Mouse (Mus musculus): ENCODE results near the gene Bsn. TPM values are rescaled to one million over a fixed set of nuclear protein-coding genes. Genes with fewer than 3 reads are reported as not detected.

The Bsn gene
- polyA plus RNA-seq, 1 experiment from 2014 or later = 1.7 TPM

DNA sequence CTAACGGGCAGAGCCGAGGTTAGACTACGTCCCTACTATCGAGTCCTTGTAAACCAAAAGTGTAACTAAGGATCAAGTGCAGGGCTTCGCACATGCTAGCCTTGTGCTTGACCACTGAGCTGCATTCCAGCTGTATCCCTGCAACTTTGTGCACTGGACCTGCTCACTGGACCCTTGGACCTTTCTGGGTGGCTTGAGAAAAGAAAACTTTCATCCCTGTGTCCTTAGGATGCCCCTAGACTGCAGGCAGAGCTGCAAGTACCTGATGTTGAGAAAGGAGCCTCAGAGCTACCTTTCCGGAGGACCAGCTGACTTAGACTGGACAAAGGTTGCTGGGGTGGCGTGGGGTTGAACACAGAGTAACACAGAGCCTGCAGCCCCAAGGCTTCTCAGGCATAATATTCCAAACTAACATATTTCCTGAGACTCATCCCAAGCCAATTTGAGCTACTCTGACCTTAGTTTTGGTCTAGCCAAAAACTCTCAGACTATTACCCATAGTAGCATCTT is 99.5 kb downstream of the Bsn start:
- Histone ChIP-seq H3K36me3 (replicated peaks) (peaks cover 74% of the 10 kb centered on the region), H3K27ac (replicated peaks) (no peak overlapping the region)
- WGBS = 94% methylated on average over 7 of the region's 7 CpGs

DNA sequence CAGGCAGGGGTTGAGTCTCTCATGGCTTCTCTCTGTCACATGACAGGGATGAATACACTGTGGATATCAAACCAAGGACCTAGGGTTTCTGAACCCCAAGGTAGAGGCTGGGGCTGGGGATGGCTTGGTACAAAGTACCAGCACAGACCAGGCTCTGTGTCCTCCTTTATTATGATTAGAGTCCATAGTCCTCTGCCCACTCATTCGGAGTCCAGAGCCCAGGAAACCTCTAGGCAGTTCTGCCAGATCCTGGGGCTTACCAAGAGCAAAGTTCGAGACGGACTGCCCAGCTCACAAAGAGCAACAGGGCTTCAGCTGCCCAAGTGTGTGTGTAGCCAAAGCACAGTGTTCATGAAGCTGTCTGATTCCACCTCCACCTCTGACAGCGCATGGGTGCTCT is 104.9 kb downstream of the Bsn start:
- Histone ChIP-seq H3K4me1 (peaks cover 25% of the 10 kb centered on the region), H3K36me3 (replicated peaks) (peaks cover 67% of the 10 kb centered on the region), H3K4me3 (no peak overlapping the region), H3K9me3 (no peaks in the 10 kb centered on the region), H3K27me3 (replicated peaks; ENCODE audit: low read depth, poor library complexity, severe bottlenecking) (peaks cover 46% of the 10 kb centered on the region), H3K27ac (replicated peaks) (no peak overlapping the region)
- 91% methylated on average over 4 of the region's 4 CpGs for WGBS
- no peak for DNase-seq (ENCODE audit: low spot score)

More for the DNA sequence above, 99.5 kb downstream of the Bsn start:
- Histone ChIP-seq H3K27me3 (replicated peaks; ENCODE audit: low read depth, poor library complexity, severe bottlenecking) (no peaks in the 10 kb centered on the region), H3K9me3 (no peaks in the 10 kb centered on the region), H3K4me3 (no peak overlapping the region), H3K4me1 (peaks cover 31% of the 10 kb centered on the region)
- DNase-seq (ENCODE audit: low spot score) = no peak

DNA sequence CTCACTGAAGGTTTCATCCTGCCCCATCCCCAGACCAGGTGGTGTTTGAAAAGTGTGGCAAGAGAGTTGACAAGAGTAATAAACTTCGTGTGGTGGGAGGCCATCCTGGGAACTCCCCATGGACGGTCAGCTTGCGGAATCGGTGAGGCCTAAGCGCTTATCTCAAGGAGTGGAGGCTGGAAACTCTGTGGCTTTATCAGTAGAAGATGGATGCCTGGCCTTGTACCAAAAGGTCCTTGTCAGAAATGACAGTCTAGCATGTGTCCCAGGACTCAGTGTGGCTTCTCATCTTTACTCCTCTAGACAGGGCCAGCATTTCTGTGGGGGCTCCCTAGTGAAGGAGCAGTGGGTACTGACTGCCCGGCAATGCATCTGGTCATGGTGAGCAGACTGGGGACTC is 106.6 kb downstream of the Bsn start:
- Histone ChIP-seq H3K27ac (replicated peaks) (no peak overlapping the region), H3K9me3 (no peaks in the 10 kb centered on the region), H3K27me3 (replicated peaks; ENCODE audit: low read depth, poor library complexity, severe bottlenecking) (peaks cover 53% of the 10 kb centered on the region), H3K36me3 (replicated peaks) (peaks cover 50% of the 10 kb centered on the region), H3K4me3 (no peak overlapping the region), H3K4me1 (peaks cover 40% of the 10 kb centered on the region)
- no peak for DNase-seq (ENCODE audit: low spot score)
- WGBS = 88% methylated on average over 6 of the region's 6 CpGs

DNA sequence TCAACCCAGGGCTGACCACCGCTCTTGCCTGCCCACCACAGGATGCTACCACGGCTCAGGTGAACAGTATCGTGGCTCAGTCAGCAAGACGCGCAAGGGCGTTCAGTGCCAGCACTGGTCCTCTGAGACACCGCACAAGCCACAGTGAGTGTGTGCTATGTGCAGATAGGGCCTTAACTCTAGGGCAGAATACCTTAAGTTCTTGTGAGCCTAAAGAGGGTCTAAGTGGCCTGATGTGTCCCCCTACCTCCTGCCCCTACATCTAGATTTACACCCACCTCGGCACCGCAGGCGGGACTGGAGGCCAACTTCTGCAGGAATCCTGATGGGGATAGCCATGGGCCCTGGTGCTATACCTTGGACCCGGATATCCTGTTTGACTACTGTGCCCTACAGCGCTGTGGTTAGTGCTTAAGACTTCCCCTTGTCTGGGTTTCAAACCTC is 107.2 kb downstream of the Bsn start, which contains the start of gene Rnf123:
Rnf123 (minus strand) TSS at position 359 of the 444 bp plus-strand sequence.
- Histone ChIP-seq H3K27me3 (replicated peaks; ENCODE audit: low read depth, poor library complexity, severe bottlenecking) (peaks cover 53% of the 10 kb centered on the region), H3K4me1 (peaks cover 45% of the 10 kb centered on the region), H3K9me3 (no peaks in the 10 kb centered on the region), H3K27ac (replicated peaks) (no peak within 1 kb of the TSS; the same call in 1 of the 2 replicates), H3K36me3 (replicated peaks) (peaks cover 44% of the 10 kb centered on the region), H3K4me3 (peak within 1 kb of the TSS; percentile 39)
- 33% methylated on average over 12 of the region's 12 CpGs for WGBS
- no peak for DNase-seq (ENCODE audit: low spot score)

DNA sequence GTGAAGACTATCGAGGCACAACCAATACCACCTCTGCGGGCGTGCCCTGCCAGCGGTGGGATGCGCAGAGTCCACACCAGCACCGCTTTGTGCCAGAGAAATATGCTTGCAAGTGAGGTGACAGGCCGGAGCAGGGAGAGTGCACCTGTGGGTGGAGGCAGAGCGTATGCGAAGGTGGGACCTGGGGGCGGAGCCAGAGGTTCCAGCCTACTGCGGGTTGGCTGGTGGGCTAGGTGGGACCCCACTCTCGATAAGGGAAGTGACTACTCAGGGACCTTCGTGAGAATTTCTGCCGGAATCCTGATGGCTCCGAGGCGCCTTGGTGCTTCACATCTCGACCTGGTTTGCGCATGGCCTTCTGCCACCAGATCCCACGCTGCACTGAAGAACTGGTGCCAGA is 107.6 kb downstream of the Bsn start:
- peak; percentile 30 for DNase-seq (ENCODE audit: low spot score)
- H3K27me3 ChIP-seq (replicated peaks; ENCODE audit: low read depth, poor library complexity, severe bottlenecking) = peaks cover 53% of the 10 kb centered on the region
- H3K36me3 ChIP-seq (replicated peaks) = peaks cover 39% of the 10 kb centered on the region
- WGBS = 6% methylated on average over 19 of the region's 19 CpGs
- H3K9me3 ChIP-seq = no peaks in the 10 kb centered on the region
- H3K4me1 ChIP-seq = peaks cover 50% of the 10 kb centered on the region
- H3K27ac ChIP-seq (replicated peaks) = no peak overlapping the region
- H3K4me3 ChIP-seq = peak overlapping the region; percentile 39

DNA sequence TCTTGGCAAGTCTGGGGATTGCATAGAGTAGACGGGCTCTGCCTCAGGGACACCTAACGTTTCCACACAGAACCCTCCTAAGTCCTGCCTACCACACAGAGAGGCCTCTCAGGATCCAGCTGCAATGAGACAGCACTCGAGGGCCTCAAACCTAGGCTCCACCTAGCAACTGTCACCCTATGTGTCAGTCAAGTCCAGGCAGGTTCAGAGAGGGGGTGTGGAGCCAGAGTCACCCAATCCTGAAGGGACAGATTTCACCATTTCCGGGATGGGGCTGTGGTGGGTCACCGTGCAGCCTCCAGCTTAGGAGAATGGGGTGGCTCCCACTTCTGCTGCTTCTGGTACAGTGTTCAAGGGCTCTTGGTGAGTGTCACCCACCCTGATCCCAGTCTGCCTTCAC is 110.0 kb downstream of the Bsn start, which contains the start of gene Mst1:
Mst1 (plus strand) TSS at position 269 of the 400 bp plus-strand sequence.
- H3K36me3 ChIP-seq (replicated peaks) = peaks cover 18% of the 10 kb centered on the region
- 79% methylated on average over 5 of the region's 5 CpGs for WGBS
- no peaks in the 10 kb centered on the region for H3K9me3 ChIP-seq
- no peak for DNase-seq (ENCODE audit: low spot score)
- peaks cover 53% of the 10 kb centered on the region for H3K27me3 ChIP-seq (replicated peaks; ENCODE audit: low read depth, poor library complexity, severe bottlenecking)
- peak within 1 kb of the TSS; percentile 90 for H3K4me3 ChIP-seq
- peak within 1 kb of the TSS; percentile 91 for H3K27ac ChIP-seq (replicated peaks)
- H3K4me1 ChIP-seq = peaks cover 51% of the 10 kb centered on the region

DNA sequence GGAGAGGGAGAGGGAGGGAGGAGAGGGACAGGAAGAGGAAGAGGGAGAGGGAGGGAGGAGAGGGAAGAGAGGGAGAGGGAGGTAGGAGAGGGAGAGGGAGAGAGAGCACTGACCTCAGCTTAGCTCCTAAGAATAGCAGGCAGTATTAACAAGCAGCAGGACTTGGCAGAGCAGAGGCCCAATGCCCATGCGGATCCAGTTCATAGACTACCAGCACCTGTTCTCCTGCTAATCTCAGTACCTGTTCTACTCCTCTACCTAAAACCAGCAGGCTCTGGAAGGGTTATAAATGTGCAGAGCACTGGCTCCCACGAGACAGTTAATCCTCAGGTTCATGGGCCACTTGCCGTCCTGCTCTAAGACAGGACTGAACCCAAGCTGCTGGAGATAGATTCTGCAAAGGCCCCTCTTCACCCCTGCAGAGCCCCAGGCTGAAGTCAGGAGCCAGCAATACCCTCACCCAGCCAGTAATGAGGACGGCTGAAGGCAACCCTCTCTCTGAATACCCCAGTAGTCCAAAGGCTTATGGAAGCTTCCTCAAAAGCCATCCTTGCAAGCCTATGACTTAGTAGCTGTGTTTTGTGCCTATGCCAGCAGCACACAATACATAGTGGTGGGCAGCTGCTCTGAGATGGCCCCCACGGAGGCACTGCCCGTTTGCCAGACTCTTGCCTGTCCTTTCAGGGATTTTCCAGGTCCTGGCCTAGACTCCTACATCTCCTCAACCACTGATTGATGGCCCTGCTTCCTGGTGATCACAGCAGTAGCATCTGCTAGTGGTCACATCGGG is 116.8 kb downstream of the Bsn start:
- Histone ChIP-seq H3K4me3 (no peak overlapping the region), H3K9me3 (no peaks in the 10 kb centered on the region), H3K36me3 (replicated peaks) (peaks cover 48% of the 10 kb centered on the region), H3K27me3 (replicated peaks; ENCODE audit: low read depth, poor library complexity, severe bottlenecking) (no peaks in the 10 kb centered on the region), H3K27ac (replicated peaks) (no peak overlapping the region), H3K4me1 (peaks cover 19% of the 10 kb centered on the region)
- no peak for DNase-seq (ENCODE audit: low spot score)
- 61% methylated on average over 7 of the region's 7 CpGs for WGBS

DNA sequence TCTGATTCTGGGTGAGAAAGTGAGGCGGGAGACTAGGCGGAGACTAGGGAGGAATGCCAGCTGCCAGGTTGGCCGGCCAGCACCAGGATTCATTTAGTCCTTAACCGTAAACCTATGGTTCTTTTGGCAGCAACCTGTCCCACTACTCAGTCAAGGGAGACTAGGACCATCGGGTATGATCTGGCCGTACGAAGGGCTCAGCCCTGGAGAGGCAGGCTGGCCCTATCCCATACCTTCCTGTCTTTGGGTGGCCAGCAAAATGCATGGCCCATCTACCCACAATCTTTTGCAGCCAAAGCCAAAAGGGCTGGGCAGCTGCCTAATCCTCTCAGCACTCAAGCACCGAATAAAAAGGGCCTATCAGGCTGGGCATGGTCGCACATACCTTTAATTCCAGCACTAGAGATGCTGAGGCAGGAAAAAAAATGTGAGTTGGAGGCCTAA is 117.7 kb downstream of the Bsn start:
- 69% methylated on average over 9 of the region's 9 CpGs for WGBS
- H3K4me1 ChIP-seq = peaks cover 11% of the 10 kb centered on the region
- DNase-seq (ENCODE audit: low spot score) = no peak
- no peaks in the 10 kb centered on the region for H3K27me3 ChIP-seq (replicated peaks; ENCODE audit: low read depth, poor library complexity, severe bottlenecking)
- H3K36me3 ChIP-seq (replicated peaks) = peaks cover 52% of the 10 kb centered on the region
- no peak overlapping the region for H3K4me3 ChIP-seq
- no peak overlapping the region for H3K27ac ChIP-seq (replicated peaks)
- H3K9me3 ChIP-seq = no peaks in the 10 kb centered on the region

DNA sequence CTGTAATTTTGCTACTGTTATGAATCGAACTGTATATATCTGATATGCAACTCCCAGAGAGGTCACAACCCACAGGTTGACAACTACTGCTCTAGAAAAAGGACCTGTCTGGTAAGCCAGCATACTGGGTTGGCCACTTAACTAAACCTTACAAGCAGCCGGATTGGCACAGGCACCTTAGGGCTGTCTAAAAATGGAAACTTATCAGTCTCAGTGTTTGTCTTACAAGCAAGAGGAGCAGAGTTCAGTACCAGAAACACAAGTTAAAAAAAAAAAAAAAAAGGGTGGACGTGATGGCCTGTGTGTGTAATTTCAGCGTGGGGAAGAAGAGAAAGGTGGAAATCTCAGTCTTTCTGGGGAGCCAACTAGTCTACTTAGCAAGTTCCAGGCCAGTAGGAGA is 118.4 kb downstream of the Bsn start:
- Histone ChIP-seq H3K27ac (replicated peaks) (no peak overlapping the region), H3K9me3 (no peaks in the 10 kb centered on the region), H3K4me1 (peaks cover 10% of the 10 kb centered on the region), H3K27me3 (replicated peaks; ENCODE audit: low read depth, poor library complexity, severe bottlenecking) (no peaks in the 10 kb centered on the region), H3K4me3 (no peak overlapping the region), H3K36me3 (replicated peaks) (peaks cover 52% of the 10 kb centered on the region)
- WGBS = 89% methylated on average over 4 of the region's 4 CpGs
- DNase-seq (ENCODE audit: low spot score) = no peak

DNA sequence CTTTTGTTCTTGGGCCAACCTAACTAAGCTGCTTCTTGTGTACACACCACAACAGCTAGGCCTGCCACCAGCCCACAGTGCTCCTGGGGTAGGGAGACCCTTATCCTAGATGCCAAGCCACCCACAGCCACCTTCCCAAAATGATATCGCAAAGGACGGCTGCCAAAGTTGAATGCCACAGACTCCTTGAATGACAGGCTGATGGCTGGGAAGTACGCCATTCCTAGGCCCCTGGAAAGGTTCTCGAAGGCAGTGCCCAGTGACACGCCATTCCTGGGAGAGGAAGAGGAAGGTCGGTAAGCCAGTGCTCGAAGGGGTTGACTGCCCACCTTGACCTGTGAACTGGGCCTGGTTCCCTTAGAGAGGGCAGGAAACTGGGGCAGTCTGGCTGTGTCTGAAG is 120.7 kb downstream of the Bsn start:
- H3K27ac ChIP-seq (replicated peaks) = no peak overlapping the region
- H3K4me3 ChIP-seq = no peak overlapping the region
- H3K27me3 ChIP-seq (replicated peaks; ENCODE audit: low read depth, poor library complexity, severe bottlenecking) = no peaks in the 10 kb centered on the region
- WGBS = 91% methylated on average over 7 of the region's 7 CpGs
- no peak for DNase-seq (ENCODE audit: low spot score)
- peaks cover 70% of the 10 kb centered on the region for H3K36me3 ChIP-seq (replicated peaks)
- H3K4me1 ChIP-seq = peaks cover 10% of the 10 kb centered on the region
- no peaks in the 10 kb centered on the region for H3K9me3 ChIP-seq

DNA sequence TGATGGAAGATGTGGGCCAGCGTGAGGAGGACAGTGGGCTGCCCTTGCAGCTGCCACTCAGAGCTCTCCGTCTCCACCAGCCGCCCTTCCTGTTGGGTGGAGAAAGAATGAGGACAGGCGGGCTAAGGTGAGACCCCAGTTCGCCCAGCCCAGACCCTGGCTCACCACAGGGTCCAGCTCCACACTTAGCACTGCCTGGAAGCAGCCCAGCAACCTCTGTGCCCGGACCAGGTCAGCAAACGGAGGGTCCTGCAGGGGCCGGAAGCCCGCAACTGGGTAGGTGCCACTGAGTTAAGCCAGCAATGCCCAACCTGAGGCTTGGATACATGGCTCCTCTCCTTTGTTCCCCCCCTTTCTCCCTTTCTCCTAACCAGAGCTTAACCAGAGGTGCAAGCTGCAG is 121.2 kb downstream of the Bsn start:
- peaks cover 10% of the 10 kb centered on the region for H3K4me1 ChIP-seq
- H3K9me3 ChIP-seq = no peaks in the 10 kb centered on the region
- no peaks in the 10 kb centered on the region for H3K27me3 ChIP-seq (replicated peaks; ENCODE audit: low read depth, poor library complexity, severe bottlenecking)
- no peak overlapping the region for H3K4me3 ChIP-seq
- H3K27ac ChIP-seq (replicated peaks) = no peak overlapping the region
- 93% methylated on average over 9 of the region's 9 CpGs for WGBS
- DNase-seq (ENCODE audit: low spot score) = no peak
- peaks cover 75% of the 10 kb centered on the region for H3K36me3 ChIP-seq (replicated peaks)

DNA sequence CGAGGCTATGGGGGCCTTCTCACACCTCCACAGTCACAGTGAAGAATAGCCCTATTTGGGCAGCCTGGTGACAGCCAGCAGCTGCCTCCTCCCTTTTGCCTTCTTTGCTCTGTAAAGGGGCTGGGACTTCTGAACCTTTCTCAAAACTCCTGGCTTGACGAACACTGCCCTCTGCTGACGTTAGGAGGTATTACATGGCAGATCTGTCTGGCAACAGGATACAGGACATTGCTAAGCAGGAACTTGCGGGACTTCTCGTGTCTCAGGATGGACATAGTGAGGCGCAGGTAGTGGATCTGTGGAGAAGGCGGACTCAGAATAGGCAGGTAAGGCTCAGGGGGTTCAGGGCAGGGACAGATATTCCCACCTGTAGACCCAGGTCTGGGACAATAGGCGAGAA is 122.3 kb downstream of the Bsn start:
- H3K27ac ChIP-seq (replicated peaks) = 0 out of 2 replicates have a peak overlapping the region, but pooled peaks have one; percentile 25
- DNase-seq (ENCODE audit: low spot score) = peak; percentile 83
- 18% methylated on average over 8 of the region's 8 CpGs for WGBS
- 0 out of 2 replicates have a peak, but pooled peaks cover 4% of the 10 kb centered on the region for H3K4me1 ChIP-seq
- H3K9me3 ChIP-seq = no peaks in the 10 kb centered on the region
- peaks cover 76% of the 10 kb centered on the region for H3K36me3 ChIP-seq (replicated peaks)
- H3K4me3 ChIP-seq = no peak overlapping the region
- no peaks in the 10 kb centered on the region for H3K27me3 ChIP-seq (replicated peaks; ENCODE audit: low read depth, poor library complexity, severe bottlenecking)

DNA sequence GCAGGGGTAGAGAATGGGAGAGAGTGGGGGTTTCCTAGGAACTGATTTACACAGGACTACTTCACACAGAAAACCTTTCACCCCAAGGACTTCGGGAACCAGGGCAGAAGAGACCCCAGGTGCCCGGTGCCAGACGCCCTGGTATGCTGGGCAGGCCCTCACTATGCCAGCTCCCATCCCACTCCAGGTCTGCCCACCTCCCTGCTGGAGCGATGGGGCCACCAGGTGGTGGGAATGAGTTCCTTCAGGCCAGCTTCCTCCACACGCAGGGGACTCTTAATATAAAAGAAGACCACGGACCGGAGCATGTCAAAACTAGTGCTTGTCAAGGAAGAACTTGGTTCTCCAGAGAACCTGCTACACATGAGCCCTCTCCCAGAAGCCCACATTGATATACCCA is 123.0 kb downstream of the Bsn start:
- H3K27me3 ChIP-seq (replicated peaks; ENCODE audit: low read depth, poor library complexity, severe bottlenecking) = no peaks in the 10 kb centered on the region
- H3K36me3 ChIP-seq (replicated peaks) = peaks cover 78% of the 10 kb centered on the region
- no peak for DNase-seq (ENCODE audit: low spot score)
- no peaks in the 10 kb centered on the region for H3K9me3 ChIP-seq
- no peaks in the 10 kb centered on the region for H3K4me1 ChIP-seq
- no peak overlapping the region for H3K27ac ChIP-seq (replicated peaks)
- no peak overlapping the region for H3K4me3 ChIP-seq
- 81% methylated on average over 7 of the region's 7 CpGs for WGBS
